Mouse (Mus musculus): ENCODE measurements around the gene Kdm2a. TPM values are rescaled to one million over a fixed set of nuclear protein-coding genes. Genes with fewer than 3 reads are reported as not detected.

The Kdm2a gene
- total and polyA plus RNA-seq, 3 experiments: 17.3 to 51.9 (median 23.1) TPM

GRCm38 (mm10) chr19:4294381-4295097 is 103.5 kb downstream of the Kdm2a start (continued):
- TF ChIP-seq ZKSCAN1 (IDR thresholded peaks at IDR 0.05; ENCODE audit: borderline replicate concordance, low read depth, low read length): no peak
- TF ChIP-seq MEF2A (IDR thresholded peaks at IDR 0.05; ENCODE audit: borderline replicate concordance, low read depth, low read length): peak; percentile 84
- TF ChIP-seq NELFE (IDR thresholded peaks at IDR 0.05; ENCODE audit: low read depth, low read length): no peak
- TF ChIP-seq MAFK (IDR thresholded peaks at IDR 0.05; ENCODE audit: insufficient replicate concordance, low read length): no peak; the same call in 1 of the 2 replicates
- peak; percentile 80 for TF ChIP-seq ELF1 (IDR thresholded peaks at IDR 0.05; ENCODE audit: low read depth, low read length)
- TF ChIP-seq TBP (conservative IDR thresholded peaks at IDR 0.05; ENCODE audit: low read depth, low read length): no peak
- TF ChIP-seq MYC (IDR thresholded peaks at IDR 0.05; ENCODE audit: low read depth, low read length): no peak; the same call in 1 of the 2 replicates
- no peak for TF ChIP-seq PAX5 (IDR thresholded peaks at IDR 0.05; ENCODE audit: low read length)

- Histone ChIP-seq H3K27ac (ENCODE audit: insufficient read depth, low read depth) (no peak overlapping the region), H3K4me1 (ENCODE audit: control insufficient read depth in 1 of 2, insufficient read depth in 2 of 2) (peaks cover 51 to 95% of the 10 kb centered on the region in 2 experiments), H3K27me3 (replicated peaks) (no peaks in the 10 kb centered on the region), H3K9ac (ENCODE audit: insufficient read depth, low read depth) (no peak overlapping the region), H3K9me3 (replicated peaks; ENCODE audit: low read length) (peaks cover 18% of the 10 kb centered on the region), H3K4me2 (ENCODE audit: insufficient read depth, low read depth, poor library complexity, severe bottlenecking) (no peak overlapping the region), H3K79me2 (replicated peaks; ENCODE audit: control insufficient read depth, extremely low read depth, insufficient read depth, poor library complexity, severe bottlenecking) (peaks cover 43% of the 10 kb centered on the region), H3K4me3 (replicated peaks in 1 of 3; ENCODE audit: low read depth in 2 of 3, low read length in 2 of 3, poor library complexity in 1 of 3) (no peak overlapping the region), H3K36me3 (replicated peaks in 1 of 2; ENCODE audit: control insufficient read depth in 1 of 2, insufficient read depth in 1 of 2, low read length in 1 of 2) (peaks cover 82 to 94% of the 10 kb centered on the region in 2 experiments)
- DNase-seq (ENCODE audit: extremely low read depth): no peak
- dilution Hi-C loops (cut with MboI; ENCODE audit: extremely low pct_ligation_motif_present, extremely low pct_unique_long_range_greater_than_20kb, low sequenced_read_pairs) (no loop called here), in situ Hi-C loops (cut with MboI; ENCODE audit: low pct_ligation_motif_present, low pct_unique_long_range_greater_than_20kb, low sequenced_read_pairs) (no loop called here)
- TF ChIP-seq ZNF384 (IDR thresholded peaks at IDR 0.05; ENCODE audit: low read depth, low read length) (no peak), SIN3A (IDR thresholded peaks at IDR 0.05; ENCODE audit: low read length) (no peak), GABPA (IDR thresholded peaks at IDR 0.05; ENCODE audit: insufficient replicate concordance, low read depth, low read length) (no peak), HCFC1 (IDR thresholded peaks at IDR 0.05; ENCODE audit: low read depth, low read length) (no peak), TCF12 (IDR thresholded peaks at IDR 0.05; ENCODE audit: low read depth, low read length) (no peak), ZMIZ1 (IDR thresholded peaks at IDR 0.05; ENCODE audit: low read depth, low read length) (no peak), MAX (IDR thresholded peaks at IDR 0.05; ENCODE audit: low read length) (no peak), SMC3 (IDR thresholded peaks at IDR 0.05; ENCODE audit: low read depth, low read length) (no peak), UBTF (IDR thresholded peaks at IDR 0.05; ENCODE audit: low read depth, low read length) (no peak), ZKSCAN1 (IDR thresholded peaks at IDR 0.05; ENCODE audit: borderline replicate concordance, low read depth, low read length) (no peak), ZC3H11A (IDR thresholded peaks at IDR 0.05; ENCODE audit: low read depth, low read length) (no peak), JUN (IDR thresholded peaks at IDR 0.05; ENCODE audit: insufficient read depth, low read depth, low read length) (no peak), ELF1 (IDR thresholded peaks at IDR 0.05; ENCODE audit: low read depth, low read length) (no peak), USF2 (conservative IDR thresholded peaks at IDR 0.05; ENCODE audit: low read depth, low read length) (no peak), TBP (conservative IDR thresholded peaks at IDR 0.05; ENCODE audit: low read depth, low read length) (no peak), MYC (IDR thresholded peaks at IDR 0.05; ENCODE audit: low read depth, low read length) (no peak), MEF2A (IDR thresholded peaks at IDR 0.05; ENCODE audit: borderline replicate concordance, low read depth, low read length) (no peak), POLR2A (IDR thresholded peaks at IDR 0.05; ENCODE audit: low read depth, low read length) (no peak; the same call in 1 of the 2 replicates)
These were observed 106.9 kb downstream of the Kdm2a start for GRCm38 (mm10) chr19:4291161-4291560.
